Mouse (Mus musculus): ENCODE measurements around the gene Tcf12.

Tcf12 gene

DNA sequence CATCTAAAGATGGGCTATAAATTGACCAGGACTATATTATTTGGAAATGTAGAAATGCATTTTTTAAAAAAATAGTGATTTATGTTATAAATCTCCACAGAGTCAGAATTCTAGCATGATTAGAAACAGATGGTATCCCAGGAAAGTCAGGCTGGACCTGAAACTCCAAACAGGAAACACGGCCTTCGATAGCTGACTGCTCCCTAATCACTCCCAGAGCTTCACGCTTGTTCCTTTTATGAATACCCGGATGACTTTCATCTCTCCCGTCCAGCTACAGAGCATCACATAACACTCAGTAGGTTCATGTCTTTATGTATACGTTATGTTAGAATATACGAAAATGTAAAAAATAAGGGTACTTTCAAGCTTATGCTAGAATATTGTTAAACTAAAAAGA, 216.4 kb downstream of the Tcf12 start:
- ChIA-PET CTCF (interaction anchor here in 2 of 4 experiments (0.6 kb wide), 2 partner anchors 69 to 1788 kb away, joined by 3 to 4 read pairs; no protein-coding TSS in a partner anchor), POLR2A (interaction anchor here in 1 of 4 experiments (1.5 kb wide), 1 partner anchor 9 kb away, joined by 5 read pairs; no protein-coding TSS in a partner anchor)

DNA sequence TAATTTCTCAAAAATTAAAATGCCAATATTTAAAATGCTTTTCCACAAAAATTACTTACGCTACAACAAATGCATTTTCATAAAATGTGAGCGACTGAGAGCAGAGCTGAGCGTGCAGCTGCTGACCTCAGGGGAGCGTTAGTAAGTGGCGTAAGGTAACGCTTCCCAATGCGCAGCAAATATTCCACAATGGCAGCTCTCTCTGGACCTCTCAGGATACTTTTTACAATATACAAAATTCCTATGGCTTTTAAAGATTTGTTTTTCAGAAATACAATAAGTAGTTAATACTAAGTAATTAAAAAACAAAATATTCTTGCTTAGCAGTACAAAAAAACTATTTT, 216.8 kb downstream of the Tcf12 start:
- POLR2A ChIA-PET, result interaction anchor here in 1 of 4 experiments (0.6 to 1.5 kb wide), 2 partner anchors 9 to 279 kb away, joined by 3 to 5 read pairs; no protein-coding TSS in a partner anchor
- CTCF ChIA-PET, result interaction anchor here in 1 of 4 experiments (0.6 kb wide), 1 partner anchor 1788 kb away, joined by 3 read pairs; no protein-coding TSS in a partner anchor

DNA sequence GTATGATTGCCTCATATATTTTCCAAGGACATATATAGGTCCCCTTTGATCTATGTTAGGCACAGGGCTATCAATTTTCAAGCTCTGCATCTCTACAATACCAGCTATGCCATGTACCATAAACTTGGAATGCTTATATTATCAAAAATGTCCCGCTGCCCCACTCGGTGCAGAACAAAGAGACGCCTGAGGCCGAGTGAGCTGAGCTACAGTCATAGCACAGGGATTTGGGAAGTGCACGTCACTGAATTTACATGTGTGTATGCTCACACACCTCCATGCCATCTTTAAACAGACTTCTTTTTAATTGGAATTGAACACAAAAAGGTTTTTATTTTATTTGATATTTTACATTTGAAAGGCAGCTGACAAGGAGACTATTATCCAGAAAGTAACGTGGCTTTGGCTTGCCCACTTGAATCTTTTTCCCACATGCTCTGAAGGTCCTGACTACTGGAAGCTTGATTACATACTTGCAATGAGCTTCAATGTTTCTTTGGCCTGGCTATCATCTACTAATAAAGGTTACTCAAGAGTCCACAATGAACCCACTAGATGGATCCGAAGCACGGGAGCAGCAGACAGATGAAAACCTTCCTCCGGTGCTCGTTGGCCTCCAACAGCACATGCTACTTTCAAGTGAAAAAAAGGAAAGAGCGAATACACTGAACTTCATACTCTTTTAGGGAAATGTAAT, 217.3 kb downstream of the Tcf12 start:
- CTCF ChIA-PET, result no interaction called here
- POLR2A ChIA-PET, result interaction anchor here in 1 of 4 experiments (0.6 to 1.5 kb wide), 2 partner anchors 10 to 280 kb away, joined by 3 to 5 read pairs; no protein-coding TSS in a partner anchor

DNA sequence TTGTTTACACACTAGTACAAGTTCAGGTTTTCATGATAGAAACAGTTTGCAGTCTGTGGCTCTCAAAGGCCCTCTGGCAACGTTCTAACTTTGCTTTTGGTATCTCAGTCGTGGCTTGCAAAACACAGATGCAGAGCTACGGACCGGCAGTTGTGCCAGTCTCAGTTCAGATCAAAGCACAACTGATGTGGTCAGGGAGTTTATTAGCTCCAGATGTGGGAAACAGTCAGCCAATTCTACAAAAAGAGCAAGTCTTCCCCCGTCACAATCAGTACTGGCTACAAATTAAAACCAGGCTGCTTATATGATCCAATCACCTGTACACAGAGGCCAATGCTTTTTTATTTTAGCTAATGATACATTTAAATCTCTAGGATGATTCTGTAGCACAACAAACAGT, 223.2 kb downstream of the Tcf12 start:
- CTCF ChIA-PET, result interaction anchor here in 1 of 4 experiments (0.5 kb wide), 1 partner anchor 206 kb away, joined by 6 read pairs; no protein-coding TSS in a partner anchor
- POLR2A ChIA-PET, result interaction anchor here in 2 of 4 experiments (0.6 to 1.0 kb wide), 2 partner anchors 9 to 1679 kb away, joined by 3 to 5 read pairs; no protein-coding TSS in a partner anchor

DNA sequence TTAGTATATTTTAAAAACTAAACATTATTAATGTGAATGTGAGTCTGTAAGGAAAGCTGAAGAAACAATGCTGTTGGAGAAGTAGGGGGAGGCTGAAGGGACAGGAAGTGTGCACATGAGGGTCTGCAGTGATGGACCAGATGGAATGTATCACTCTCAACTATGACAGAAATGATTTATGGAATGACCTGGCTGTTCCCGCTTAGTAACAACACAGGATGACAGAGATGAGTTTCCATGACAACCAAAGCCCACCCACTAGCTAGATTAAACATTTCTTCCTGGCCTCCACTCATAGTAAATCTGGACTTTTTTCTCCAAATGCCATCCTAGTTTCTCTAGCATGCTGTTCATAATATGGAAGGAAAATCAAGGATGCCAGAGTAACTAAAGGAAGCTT, 231.0 kb downstream of the Tcf12 start:
- ChIA-PET CTCF (no interaction called here), POLR2A (interaction anchor here in 1 of 4 experiments (1.3 kb wide), 1 partner anchor 9 kb away, joined by 4 read pairs; no protein-coding TSS in a partner anchor)

DNA sequence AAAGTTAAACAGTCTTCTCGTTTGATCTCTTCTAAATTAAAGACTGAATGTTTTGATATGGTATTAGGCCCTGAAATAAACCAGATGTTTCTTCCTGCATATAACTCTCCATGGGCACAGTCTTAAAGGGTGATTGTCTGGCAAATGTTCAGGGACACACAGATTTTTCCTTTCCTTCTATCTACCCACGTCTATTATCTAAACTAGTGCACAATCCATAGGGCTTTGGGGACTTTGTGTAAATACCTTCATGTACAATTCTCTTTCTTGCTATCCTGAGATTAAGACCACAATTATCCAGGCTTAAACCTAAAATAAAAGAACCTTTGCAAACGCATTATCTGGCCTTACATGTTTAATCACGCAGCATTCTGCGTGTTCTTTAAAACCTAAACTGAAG, 231.7 kb downstream of the Tcf12 start:
- POLR2A ChIA-PET, result interaction anchor here (0.6 to 1.6 kb wide), 9 partner anchors 8 to 724 kb away, joined by 3 to 6 read pairs (median 3); no protein-coding TSS in a partner anchor
- CTCF ChIA-PET, result interaction anchor here in 1 of 4 experiments (1.2 kb wide), 1 partner anchor 71 kb away, joined by 4 read pairs; no protein-coding TSS in a partner anchor

DNA sequence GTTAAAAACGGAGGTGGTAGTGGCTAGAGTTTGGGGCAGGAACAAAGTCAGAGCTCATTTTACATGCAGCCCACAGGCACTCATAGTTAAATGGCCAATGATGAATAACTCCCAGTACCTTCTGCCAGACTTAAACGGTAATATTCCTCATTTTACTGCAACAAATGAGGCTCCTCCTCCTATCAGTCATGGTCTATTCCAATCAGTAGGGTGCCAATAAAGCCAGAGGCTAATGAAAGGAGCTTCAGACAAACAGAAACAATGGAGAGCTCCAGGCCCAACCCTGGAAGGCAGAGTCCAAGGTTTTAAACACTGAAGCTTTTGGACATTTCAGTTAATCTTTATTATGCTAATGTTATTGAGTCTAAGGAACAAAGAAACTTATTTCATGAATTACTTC, 232.3 kb downstream of the Tcf12 start:
- ChIA-PET CTCF (interaction anchor here in 1 of 4 experiments (1.0 to 1.2 kb wide), 2 partner anchors 33 to 71 kb away, joined by 3 to 4 read pairs; no protein-coding TSS in a partner anchor), POLR2A (interaction anchor here (0.5 to 1.6 kb wide), 13 partner anchors 9 to 872 kb away, joined by 3 to 6 read pairs (median 3); partner anchors contain the start of gene Nedd4 (in 1 of the 4))

DNA sequence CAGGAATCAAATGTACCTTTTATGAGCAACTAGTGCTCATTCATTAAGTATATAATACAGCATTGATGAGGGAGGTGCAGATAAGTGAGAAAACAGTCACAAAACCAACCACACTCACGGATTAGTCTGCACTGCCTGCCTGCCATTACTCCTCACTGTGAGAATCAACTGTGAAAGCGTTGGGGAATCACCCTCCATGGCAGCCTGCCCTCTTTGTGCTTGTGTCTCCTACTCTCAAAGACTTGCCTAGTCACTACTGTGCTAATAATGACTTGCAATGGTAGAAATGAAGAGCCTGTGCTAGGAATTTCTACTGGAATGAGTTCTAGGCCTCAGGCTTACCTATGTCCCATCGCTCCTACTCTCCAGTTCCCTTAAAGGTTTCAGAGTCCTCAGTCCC, 233.8 kb downstream of the Tcf12 start:
- ChIA-PET POLR2A (no interaction called here), CTCF (no interaction called here)

DNA sequence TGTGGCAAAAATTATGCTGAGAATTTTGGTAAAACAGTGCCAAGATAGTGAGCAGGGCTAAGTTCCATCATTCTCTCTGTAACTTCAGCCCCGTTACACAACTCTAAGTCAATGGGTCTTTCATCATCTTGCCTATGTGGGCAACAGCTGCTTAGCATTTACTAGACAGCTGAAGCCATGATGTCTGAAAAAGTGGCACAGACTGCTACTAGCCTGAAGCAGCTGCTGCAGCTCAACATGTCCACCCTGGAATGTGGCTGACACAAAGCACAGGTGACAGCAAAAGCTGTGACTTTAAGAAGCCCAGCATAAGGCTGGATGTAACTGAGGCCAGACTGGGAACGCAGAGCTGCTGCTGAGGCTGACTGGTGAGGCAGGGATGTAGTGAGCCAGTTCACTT, 236.9 kb downstream of the Tcf12 start:
- POLR2A ChIA-PET, result interaction anchor here in 1 of 4 experiments (0.9 to 1.1 kb wide), 2 partner anchors 11 to 30 kb away, joined by 3 to 4 read pairs; no protein-coding TSS in a partner anchor
- CTCF ChIA-PET, result interaction anchor here in 1 of 4 experiments (1.2 kb wide), 1 partner anchor 66 kb away, joined by 3 read pairs; no protein-coding TSS in a partner anchor

DNA sequence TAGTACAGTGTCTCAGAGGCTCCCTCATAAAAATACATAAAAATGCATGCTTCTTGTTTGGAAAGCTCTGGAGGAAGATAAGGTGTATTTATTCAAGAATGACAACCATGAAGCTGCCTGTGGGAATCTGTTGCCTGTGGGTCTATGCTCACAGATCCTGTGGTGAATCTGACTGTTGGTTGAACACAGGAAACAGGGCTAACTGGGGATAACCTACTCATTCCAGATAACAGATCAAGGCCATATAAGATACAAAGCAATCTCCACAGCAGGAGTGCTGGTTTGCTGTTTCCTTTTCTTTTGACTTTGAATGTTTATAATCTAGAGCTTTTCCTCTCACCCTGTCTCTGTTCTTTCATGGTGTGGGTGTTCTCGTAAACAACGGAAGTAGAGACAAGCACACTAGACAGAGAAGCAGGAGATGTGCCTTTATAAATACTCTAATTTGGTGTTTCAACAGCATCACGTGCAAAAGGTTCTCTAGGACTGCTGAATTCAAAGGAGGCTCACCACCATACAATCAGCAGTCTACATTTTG, 237.6 kb downstream of the Tcf12 start:
- CTCF ChIA-PET, result interaction anchor here in 1 of 4 experiments (1.2 kb wide), 1 partner anchor 65 kb away, joined by 3 read pairs; no protein-coding TSS in a partner anchor
- POLR2A ChIA-PET, result interaction anchor here in 1 of 4 experiments (0.9 to 1.1 kb wide), 2 partner anchors 10 to 29 kb away, joined by 3 to 4 read pairs; no protein-coding TSS in a partner anchor

DNA sequence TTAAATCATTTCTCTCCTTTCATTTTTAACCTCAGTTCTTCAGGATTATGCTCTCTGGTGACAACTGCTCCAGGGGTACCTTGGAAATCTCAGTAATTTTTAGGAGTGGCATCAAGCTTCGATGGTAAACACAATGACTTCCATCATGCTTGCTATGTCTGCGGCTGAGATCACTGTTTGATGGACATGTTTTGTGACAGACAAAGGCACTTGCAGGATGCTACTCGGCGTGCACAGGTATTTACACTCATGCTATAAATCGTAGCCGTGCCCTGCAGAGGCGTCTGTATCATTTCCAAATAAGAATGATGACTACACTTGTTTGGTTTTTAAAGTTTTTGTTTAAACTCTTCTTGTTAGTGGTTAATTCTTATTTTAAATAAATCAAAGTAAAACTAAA, 248.3 kb downstream of the Tcf12 start:
- POLR2A ChIA-PET, result interaction anchor here in 1 of 4 experiments (1.1 kb wide), 1 partner anchor 11 kb away, joined by 4 read pairs; no protein-coding TSS in a partner anchor
- CTCF ChIA-PET, result no interaction called here

DNA sequence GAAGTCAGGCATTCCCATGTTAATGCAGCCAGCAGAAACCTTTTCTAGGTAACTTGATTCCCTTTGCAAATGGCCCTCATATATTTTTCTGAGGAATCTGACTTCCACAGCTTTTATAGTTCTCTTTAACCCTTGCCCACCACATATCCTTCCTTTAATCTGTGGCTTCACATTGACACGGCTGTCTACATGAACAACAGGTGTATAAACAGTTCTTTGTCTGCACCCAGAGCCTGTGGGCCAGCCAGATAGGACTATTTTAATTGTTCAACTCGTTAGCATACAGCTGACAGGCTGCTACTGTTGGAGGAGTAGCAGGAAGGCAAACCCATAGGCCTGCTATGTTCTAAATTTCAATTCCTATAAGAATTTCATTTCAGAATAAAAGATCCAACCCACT, 250.0 kb downstream of the Tcf12 start:
- ChIA-PET CTCF (no interaction called here), POLR2A (interaction anchor here in 1 of 4 experiments (0.9 kb wide), 1 partner anchor 18 kb away, joined by 3 read pairs; no protein-coding TSS in a partner anchor)

DNA sequence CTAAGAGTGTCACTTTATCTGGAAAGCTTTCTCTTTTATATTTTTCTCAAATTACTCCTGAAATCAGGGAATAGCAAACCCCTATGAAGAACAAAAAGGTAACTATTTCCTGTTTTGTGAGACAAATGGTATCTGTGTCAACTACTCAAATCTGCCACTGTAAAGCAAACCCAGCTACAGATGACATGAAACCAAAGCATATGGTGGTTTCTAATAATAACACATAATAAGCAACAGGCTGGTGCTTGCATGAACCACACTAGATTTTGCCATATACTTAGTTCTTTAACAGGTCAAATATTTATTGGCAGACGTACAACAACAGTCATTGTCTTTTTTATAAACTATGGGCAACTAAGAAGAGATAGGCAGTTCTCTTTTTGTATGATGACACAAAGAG, 253.7 kb downstream of the Tcf12 start:
- CTCF ChIA-PET, result no interaction called here
- POLR2A ChIA-PET, result interaction anchor here in 1 of 4 experiments (0.9 to 1.9 kb wide), 2 partner anchors 9 to 21 kb away, joined by 3 to 4 read pairs; no protein-coding TSS in a partner anchor

DNA sequence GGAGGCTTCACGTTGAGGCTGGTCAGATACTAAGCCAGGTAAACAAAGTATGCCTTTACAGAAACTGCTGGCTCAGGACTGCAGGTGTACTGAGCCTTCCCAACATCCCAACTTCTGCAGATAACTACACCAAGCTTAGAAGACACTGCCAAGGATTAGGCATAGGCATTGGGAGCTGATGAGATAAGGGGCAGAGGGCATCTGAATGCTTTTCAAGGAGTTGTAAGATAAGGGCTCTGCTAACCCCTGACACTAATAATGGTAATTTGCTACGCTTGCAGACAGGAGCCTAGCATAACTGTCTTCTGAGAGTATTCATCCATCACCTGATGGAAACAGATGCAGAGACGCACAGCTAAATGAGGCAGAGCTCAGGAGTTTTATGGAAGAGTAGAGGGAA, 257.8 kb downstream of the Tcf12 start:
- POLR2A ChIA-PET, result interaction anchor here in 1 of 4 experiments (0.9 kb wide), 2 partner anchors 10 to 11 kb away, joined by 3 to 4 read pairs; no protein-coding TSS in a partner anchor
- CTCF ChIA-PET, result no interaction called here

DNA sequence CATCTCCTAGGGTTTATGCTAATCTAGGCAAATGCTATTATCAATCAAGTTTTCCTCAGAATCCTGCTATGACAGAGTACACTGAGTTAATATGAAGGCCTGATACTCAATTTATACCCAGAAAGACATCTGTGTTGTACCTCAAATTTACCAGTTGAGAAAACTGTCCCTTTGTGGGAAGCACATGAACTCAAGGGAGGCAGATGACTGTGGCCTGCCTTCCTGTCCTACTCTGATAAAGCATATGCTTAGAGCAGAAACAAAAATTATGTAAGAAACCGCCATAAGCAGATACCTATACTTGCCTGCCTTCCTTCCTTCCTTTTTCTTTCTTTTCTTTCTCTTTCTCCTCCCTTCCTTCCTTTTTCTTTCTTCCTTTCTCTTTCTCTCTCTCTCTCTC, 261.4 kb downstream of the Tcf12 start:
- CTCF ChIA-PET, result no interaction called here
- POLR2A ChIA-PET, result no interaction called here

DNA sequence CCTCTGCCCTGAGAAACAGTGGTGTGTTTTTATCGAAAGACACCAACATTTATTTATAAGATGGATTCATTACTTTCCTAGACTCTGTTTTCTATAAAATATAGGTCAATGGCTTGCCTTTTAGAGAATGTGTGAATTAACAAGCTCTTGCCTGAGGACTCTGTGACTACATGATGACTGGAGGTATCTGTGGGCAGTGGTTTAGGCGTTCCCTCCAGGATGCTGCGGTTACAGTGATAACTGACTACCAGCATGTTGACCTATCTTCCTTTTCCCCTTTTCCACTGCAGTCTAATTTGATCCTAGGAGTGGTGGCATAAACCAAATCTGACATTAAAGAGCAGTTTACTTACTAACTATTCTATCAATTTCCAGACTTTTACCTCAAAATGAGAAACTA, 263.3 kb downstream of the Tcf12 start:
- ChIA-PET CTCF (interaction anchor here in 1 of 4 experiments (0.6 kb wide), 2 partner anchors 375 to 540 kb away, joined by 3 read pairs; no protein-coding TSS in a partner anchor), POLR2A (interaction anchor here in 1 of 4 experiments (1.3 kb wide), 1 partner anchor 10 kb away, joined by 4 read pairs; no protein-coding TSS in a partner anchor)

DNA sequence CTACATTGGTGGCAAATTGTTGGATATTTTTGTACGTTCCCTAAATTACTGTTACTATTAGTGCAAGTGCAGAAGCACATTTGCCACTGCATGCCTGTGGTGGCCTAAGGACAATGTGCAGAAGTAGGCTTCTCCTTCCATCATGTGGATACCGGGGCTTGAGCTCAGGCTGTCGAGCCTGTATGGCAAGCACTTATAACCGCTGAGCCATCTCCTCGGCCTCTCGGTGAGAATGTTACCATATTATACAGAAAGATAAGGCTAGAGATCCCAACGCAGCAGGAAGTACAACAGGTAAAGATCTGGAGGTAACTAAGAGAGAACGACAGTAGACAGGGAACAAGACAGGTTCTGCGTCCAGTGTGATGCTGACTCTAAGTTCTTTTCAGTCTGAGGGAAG, 263.8 kb downstream of the Tcf12 start:
- CTCF ChIA-PET, result interaction anchor here in 1 of 4 experiments (0.6 kb wide), 2 partner anchors 375 to 539 kb away, joined by 3 read pairs; no protein-coding TSS in a partner anchor
- POLR2A ChIA-PET, result interaction anchor here in 1 of 4 experiments (1.3 kb wide), 1 partner anchor 9 kb away, joined by 4 read pairs; no protein-coding TSS in a partner anchor

DNA sequence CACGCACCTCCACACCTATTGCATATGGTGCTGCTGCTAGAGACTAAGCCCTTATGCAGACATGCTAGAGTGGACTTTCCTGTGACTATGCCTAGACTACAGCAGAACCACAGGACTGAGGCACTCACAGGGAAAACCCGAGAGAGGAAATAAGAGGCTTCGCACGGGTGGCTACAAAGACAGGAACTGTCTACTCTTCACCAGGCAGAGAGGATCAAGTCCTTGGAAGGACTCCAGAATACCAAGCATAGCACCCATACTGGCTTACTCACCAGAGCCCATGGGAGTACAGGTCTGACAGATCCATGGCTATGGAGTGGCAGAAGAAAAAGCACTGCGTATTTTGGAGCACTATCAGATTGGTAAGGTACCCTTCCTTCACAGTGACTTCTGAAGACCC, 269.8 kb downstream of the Tcf12 start:
- ChIA-PET CTCF (interaction anchor here in 1 of 4 experiments (1.6 kb wide), 1 partner anchor 10 kb away, joined by 5 read pairs; no protein-coding TSS in a partner anchor), POLR2A (interaction anchor here in 1 of 4 experiments (1.5 kb wide), 1 partner anchor 15 kb away, joined by 3 read pairs; no protein-coding TSS in a partner anchor)

DNA sequence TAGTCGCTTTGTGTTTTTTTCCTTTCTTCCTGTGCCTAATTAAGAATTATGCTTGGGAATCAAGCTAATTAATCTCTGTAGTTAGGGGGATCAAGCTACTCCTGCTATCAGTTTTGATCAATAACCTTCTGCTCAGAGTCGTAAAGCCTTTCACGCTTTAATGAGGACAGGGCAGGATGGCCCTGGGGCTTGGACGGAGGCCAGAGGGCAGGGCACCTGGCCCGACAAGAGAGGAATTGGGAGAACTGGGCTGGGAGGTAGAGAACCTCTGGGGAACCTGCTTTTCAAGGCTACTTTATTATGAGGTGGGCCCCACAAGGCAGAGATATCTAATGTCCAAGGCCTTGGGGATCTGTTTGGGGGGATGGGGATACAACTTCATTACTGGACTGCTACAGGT, 274.3 kb downstream of the Tcf12 start:
- CTCF ChIA-PET, result no interaction called here
- POLR2A ChIA-PET, result no interaction called here
